Mouse (Mus musculus) CH12F3 (cell line): ENCODE measurements around the gene Lsm11.

Source experiments
- in situ Hi-C: fragments of 300-500 bp; cut with MboI; formaldehyde crosslinking; loops from 2 replicates; pipeline ENCODE4 v1.14.3; 2020; ENCODE audit warnings: low sequenced_read_pairs

Gene Lsm11

GRCm38 (mm10) chr11:45885606-45886230 is 59.0 kb downstream of the Lsm11 start:
- in situ Hi-C loops = loop anchor here (25.0 kb wide), 1 partner anchor 1298 kb away; no protein-coding TSS in a partner anchor

GRCm38 (mm10) chr11:45884029-45884428 is 60.7 kb downstream of the Lsm11 start:
- in situ Hi-C loops = loop anchor here (25.0 kb wide), 1 partner anchor 1297 kb away; no protein-coding TSS in a partner anchor

GRCm38 (mm10) chr11:45883270-45883931 is 61.3 kb downstream of the Lsm11 start:
- in situ Hi-C loops = loop anchor here (25.0 kb wide), 1 partner anchor 1296 kb away; no protein-coding TSS in a partner anchor

GRCm38 (mm10) chr11:45881683-45882068 is 63.1 kb downstream of the Lsm11 start:
- in situ Hi-C loops = loop anchor here (25.0 kb wide), 1 partner anchor 1294 kb away; no protein-coding TSS in a partner anchor

GRCm38 (mm10) chr11:45881026-45881682 is 63.6 kb downstream of the Lsm11 start:
- in situ Hi-C loops = loop anchor here (25.0 kb wide), 1 partner anchor 1294 kb away; no protein-coding TSS in a partner anchor

- in situ Hi-C loops = loop anchor here (25.0 kb wide), 1 partner anchor 1292 kb away; no protein-coding TSS in a partner anchor
Observed at GRCm38 (mm10) chr11:45879366-45879765, 65.4 kb downstream of the Lsm11 start.
